Mouse (Mus musculus): ENCODE measurements around the gene Atg16l2. TPM values are rescaled to one million over a fixed set of nuclear protein-coding genes. Genes with fewer than 3 reads are reported as not detected.

Gene Atg16l2
- polyA plus RNA-seq, 1 experiment from 2014 or later: 17.6 TPM

GRCm38 (mm10) chr7:101336686-101337085 lies 34.6 kb upstream of the Atg16l2 start:
- DNase-seq (no peak), ATAC-seq (ENCODE audit: low FRiP score, low TSS enrichment) (no peak)
- Histone ChIP-seq H3K27ac (replicated peaks; ENCODE audit: low read depth, low read length) (no peak overlapping the region), H3K4me3 (replicated peaks; ENCODE audit: low read depth, low read length) (no peak overlapping the region), H3K9me3 (ENCODE audit: control insufficient read depth, low read length) (no peaks in the 10 kb centered on the region), H3K27me3 (ENCODE audit: control insufficient read depth, insufficient read depth, low read length) (no peaks in the 10 kb centered on the region), H3K36me3 (ENCODE audit: control insufficient read depth, insufficient read depth, low read length) (no peaks in the 10 kb centered on the region), H3K4me2 (ENCODE audit: low read length) (no peak overlapping the region), H3K4me1 (ENCODE audit: control insufficient read depth, insufficient read depth, low read length) (no peaks in the 10 kb centered on the region), H3K9ac (replicated peaks; ENCODE audit: low read length) (no peak overlapping the region)
- 85% methylated on average over 3 of the region's 3 CpGs for WGBS

GRCm38 (mm10) chr7:101335228-101335627 lies 33.2 kb upstream of the Atg16l2 start:
- ATAC-seq (ENCODE audit: low FRiP score, low TSS enrichment) (no peak), DNase-seq (no peak)
- H3K9me3 ChIP-seq (ENCODE audit: control insufficient read depth, low read length): no peaks in the 10 kb centered on the region
- WGBS: 92% methylated on average over 2 of the region's 2 CpGs
- no peaks in the 10 kb centered on the region for H3K27me3 ChIP-seq (ENCODE audit: control insufficient read depth, insufficient read depth, low read length)
- no peak overlapping the region for H3K4me3 ChIP-seq (replicated peaks; ENCODE audit: low read depth, low read length)
- no peaks in the 10 kb centered on the region for H3K4me1 ChIP-seq (ENCODE audit: control insufficient read depth, insufficient read depth, low read length)
- H3K9ac ChIP-seq (replicated peaks; ENCODE audit: low read length): no peak overlapping the region
- H3K36me3 ChIP-seq (ENCODE audit: control insufficient read depth, insufficient read depth, low read length): no peaks in the 10 kb centered on the region
- no peak overlapping the region for H3K27ac ChIP-seq (replicated peaks; ENCODE audit: low read depth, low read length)
- no peak overlapping the region for H3K4me2 ChIP-seq (ENCODE audit: low read length)

DNA sequence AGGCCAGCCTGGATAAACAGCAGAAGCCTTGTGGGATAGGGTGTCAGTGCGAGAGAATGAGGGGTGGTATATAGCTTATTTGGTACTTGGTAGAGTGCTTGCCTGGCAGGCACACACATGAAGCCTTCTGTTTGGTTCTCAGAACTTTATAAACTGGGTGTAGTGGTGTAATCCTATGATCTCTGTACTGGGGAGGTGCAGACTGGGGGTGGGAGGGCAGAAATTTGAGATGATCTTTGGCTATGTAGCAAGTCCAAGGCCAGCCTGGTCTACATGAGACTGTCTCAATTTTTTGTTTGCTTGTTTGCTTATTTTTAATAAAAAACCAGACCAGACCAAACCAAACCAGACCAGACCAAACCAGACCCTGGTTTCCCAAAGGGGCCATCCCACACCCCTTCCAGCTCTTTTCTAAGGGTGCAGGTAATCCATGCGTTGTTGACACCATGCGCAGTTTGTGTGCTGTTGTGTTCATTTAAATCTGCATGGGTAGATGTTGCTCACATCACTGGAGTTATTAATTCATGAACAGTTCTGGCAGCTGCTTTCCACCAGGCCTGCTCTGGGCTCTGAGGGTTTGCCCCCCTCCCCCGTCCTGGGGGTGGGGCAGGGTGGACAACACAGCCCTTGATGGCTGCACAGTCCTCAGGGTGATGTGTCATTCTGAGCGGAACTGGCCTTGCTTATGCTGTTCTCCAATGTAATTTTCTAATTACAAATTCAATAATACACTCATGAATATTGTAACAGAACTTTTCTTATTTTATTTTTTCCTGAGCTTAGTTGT lies 30.2 kb upstream of the Atg16l2 start:
- no peak overlapping the region for H3K4me2 ChIP-seq (ENCODE audit: low read length)
- H3K4me1 ChIP-seq (ENCODE audit: control insufficient read depth, insufficient read depth, low read length): 0 out of 2 replicates have a peak, but pooled peaks cover 5% of the 10 kb centered on the region
- H3K9me3 ChIP-seq (ENCODE audit: control insufficient read depth, low read length): no peaks in the 10 kb centered on the region
- H3K36me3 ChIP-seq (ENCODE audit: control insufficient read depth, insufficient read depth, low read length): no peaks in the 10 kb centered on the region
- H3K27ac ChIP-seq (replicated peaks; ENCODE audit: low read depth, low read length): no peak overlapping the region
- no peak overlapping the region for H3K9ac ChIP-seq (replicated peaks; ENCODE audit: low read length)
- no peaks in the 10 kb centered on the region for H3K27me3 ChIP-seq (ENCODE audit: control insufficient read depth, insufficient read depth, low read length)
- DNase-seq (no peak), ATAC-seq (ENCODE audit: low FRiP score, low TSS enrichment) (no peak)
- 82% methylated on average over 5 of the region's 5 CpGs for WGBS
- H3K4me3 ChIP-seq (replicated peaks; ENCODE audit: low read depth, low read length): no peak overlapping the region

GRCm38 (mm10) chr7:101330841-101331173 lies 28.8 kb upstream of the Atg16l2 start:
- 0 out of 2 replicates have a peak, but pooled peaks cover 5% of the 10 kb centered on the region for H3K4me1 ChIP-seq (ENCODE audit: control insufficient read depth, insufficient read depth, low read length)
- H3K4me2 ChIP-seq (ENCODE audit: low read length): no peak overlapping the region
- H3K27ac ChIP-seq (replicated peaks; ENCODE audit: low read depth, low read length): no peak overlapping the region
- no peak overlapping the region for H3K9ac ChIP-seq (replicated peaks; ENCODE audit: low read length)
- no peaks in the 10 kb centered on the region for H3K36me3 ChIP-seq (ENCODE audit: control insufficient read depth, insufficient read depth, low read length)
- no peak for ATAC-seq (ENCODE audit: low FRiP score, low TSS enrichment)
- no peak overlapping the region for H3K4me3 ChIP-seq (replicated peaks; ENCODE audit: low read depth, low read length)
- no peaks in the 10 kb centered on the region for H3K9me3 ChIP-seq (ENCODE audit: control insufficient read depth, low read length)
- 81% methylated on average over 4 of the region's 4 CpGs for WGBS
- DNase-seq: no peak
- no peaks in the 10 kb centered on the region for H3K27me3 ChIP-seq (ENCODE audit: control insufficient read depth, insufficient read depth, low read length)

GRCm38 (mm10) chr7:101330074-101330840 lies 28.2 kb upstream of the Atg16l2 start:
- Histone ChIP-seq H3K4me1 (ENCODE audit: control insufficient read depth, insufficient read depth, low read length) (0 out of 2 replicates have a peak, but pooled peaks cover 5% of the 10 kb centered on the region), H3K27ac (replicated peaks; ENCODE audit: low read depth, low read length) (no peak overlapping the region), H3K9me3 (ENCODE audit: control insufficient read depth, low read length) (no peaks in the 10 kb centered on the region), H3K4me2 (ENCODE audit: low read length) (no peak overlapping the region), H3K36me3 (ENCODE audit: control insufficient read depth, insufficient read depth, low read length) (no peaks in the 10 kb centered on the region), H3K4me3 (replicated peaks; ENCODE audit: low read depth, low read length) (no peak overlapping the region), H3K27me3 (ENCODE audit: control insufficient read depth, insufficient read depth, low read length) (no peaks in the 10 kb centered on the region), H3K9ac (replicated peaks; ENCODE audit: low read length) (no peak overlapping the region)
- 79% methylated on average over 10 of the region's 10 CpGs for WGBS
- DNase-seq (no peak), ATAC-seq (ENCODE audit: low FRiP score, low TSS enrichment) (no peak)

DNA sequence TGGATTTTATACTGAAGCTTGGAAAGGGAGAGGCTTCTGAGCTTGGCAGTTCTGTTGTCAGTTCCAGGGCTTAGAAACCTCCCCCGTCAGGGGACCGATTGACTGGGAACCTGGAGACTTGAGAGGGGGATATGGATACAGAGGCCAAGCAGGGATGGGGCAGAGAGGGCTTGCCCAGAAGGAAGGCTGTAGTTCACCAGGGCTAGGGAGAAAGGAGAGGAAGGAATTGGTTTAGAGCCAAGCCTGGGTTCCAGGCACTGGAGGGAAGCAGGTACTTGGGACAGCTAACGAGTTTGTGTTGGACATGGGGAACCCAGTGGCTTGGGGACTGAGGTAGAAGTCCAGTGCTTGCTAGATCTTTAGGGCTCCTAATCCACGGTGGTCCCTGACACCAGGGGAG lies 27.6 kb upstream of the Atg16l2 start:
- no peaks in the 10 kb centered on the region for H3K36me3 ChIP-seq (ENCODE audit: control insufficient read depth, insufficient read depth, low read length)
- H3K4me2 ChIP-seq (ENCODE audit: low read length): no peak overlapping the region
- H3K4me1 ChIP-seq (ENCODE audit: control insufficient read depth, insufficient read depth, low read length): 0 out of 2 replicates have a peak, but pooled peaks cover 5% of the 10 kb centered on the region
- H3K9me3 ChIP-seq (ENCODE audit: control insufficient read depth, low read length): no peaks in the 10 kb centered on the region
- 73% methylated on average over 4 of the region's 4 CpGs for WGBS
- no peak for ATAC-seq (ENCODE audit: low FRiP score, low TSS enrichment)
- no peak overlapping the region for H3K9ac ChIP-seq (replicated peaks; ENCODE audit: low read length)
- no peak for DNase-seq
- peak overlapping the region; percentile 52; the same call in 1 of the 2 replicates for H3K27ac ChIP-seq (replicated peaks; ENCODE audit: low read depth, low read length)
- no peak overlapping the region for H3K4me3 ChIP-seq (replicated peaks; ENCODE audit: low read depth, low read length)
- no peaks in the 10 kb centered on the region for H3K27me3 ChIP-seq (ENCODE audit: control insufficient read depth, insufficient read depth, low read length)

- Histone ChIP-seq H3K4me3 (replicated peaks; ENCODE audit: low read depth, low read length) (no peak overlapping the region), H3K4me2 (ENCODE audit: low read length) (no peak overlapping the region), H3K4me1 (ENCODE audit: control insufficient read depth, insufficient read depth, low read length) (0 out of 2 replicates have a peak, but pooled peaks cover 5% of the 10 kb centered on the region), H3K9me3 (ENCODE audit: control insufficient read depth, low read length) (no peaks in the 10 kb centered on the region), H3K9ac (replicated peaks; ENCODE audit: low read length) (no peak overlapping the region), H3K27me3 (ENCODE audit: control insufficient read depth, insufficient read depth, low read length) (no peaks in the 10 kb centered on the region), H3K27ac (replicated peaks; ENCODE audit: low read depth, low read length) (peak overlapping the region; percentile 52), H3K36me3 (ENCODE audit: control insufficient read depth, insufficient read depth, low read length) (no peaks in the 10 kb centered on the region)
- 65% methylated on average over 4 of the region's 4 CpGs for WGBS
- DNase-seq: peak; percentile 57
- no peak for ATAC-seq (ENCODE audit: low FRiP score, low TSS enrichment)
Observed at GRCm38 (mm10) chr7:101328621-101329158, 26.6 kb upstream of the Atg16l2 start.

DNA sequence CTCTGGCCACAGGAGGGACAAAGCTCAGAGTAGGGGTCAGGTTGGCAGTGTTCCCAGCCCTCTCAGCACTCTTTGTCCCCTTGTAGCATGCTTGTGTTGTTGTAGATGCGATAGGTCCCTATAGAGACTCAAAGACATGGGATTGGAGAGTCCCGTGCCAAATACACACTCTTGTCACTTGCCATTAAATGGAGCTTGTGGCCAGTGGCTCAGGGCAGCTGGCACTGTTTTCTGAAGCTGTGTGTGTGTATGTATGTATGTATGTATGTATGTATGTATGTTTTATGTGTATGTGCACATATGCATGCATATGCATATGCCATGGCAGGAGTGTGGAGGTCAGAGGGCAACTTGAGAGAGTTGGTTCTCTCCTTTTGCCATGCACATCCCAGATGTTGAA lies 25.7 kb upstream of the Atg16l2 start:
- DNase-seq (no peak), ATAC-seq (ENCODE audit: low FRiP score, low TSS enrichment) (no peak)
- 81% methylated on average over 2 of the region's 2 CpGs for WGBS
- Histone ChIP-seq H3K9me3 (ENCODE audit: control insufficient read depth, low read length) (no peaks in the 10 kb centered on the region), H3K27me3 (ENCODE audit: control insufficient read depth, insufficient read depth, low read length) (no peaks in the 10 kb centered on the region), H3K27ac (replicated peaks; ENCODE audit: low read depth, low read length) (no peak overlapping the region), H3K4me3 (replicated peaks; ENCODE audit: low read depth, low read length) (no peak overlapping the region), H3K36me3 (ENCODE audit: control insufficient read depth, insufficient read depth, low read length) (no peaks in the 10 kb centered on the region), H3K4me1 (ENCODE audit: control insufficient read depth, insufficient read depth, low read length) (0 out of 2 replicates have a peak, but pooled peaks cover 5% of the 10 kb centered on the region), H3K4me2 (ENCODE audit: low read length) (no peak overlapping the region), H3K9ac (replicated peaks; ENCODE audit: low read length) (no peak overlapping the region)
